Mouse (Mus musculus) granulocyte monocyte progenitor cell, adult 5-6 weeks (primary cell): ENCODE measurements around the gene Shisal2a. TPM values are rescaled to one million over a fixed set of nuclear protein-coding genes. Genes with fewer than 3 reads are reported as not detected.
A peak's percentile ranks its signal among the peaks of the same experiment; 100 is the strongest.
"Not testable (repeated sequence)": the region's sequence is repeated elsewhere in the genome, so short reads cannot be mapped to it uniquely, and the experiment has no call there.

Experiments
- ATAC-seq: replicated peaks from 2 replicates; pipeline ENCODE4 v1.8.0; 2016; ENCODE audit warnings: mild to moderate bottlenecking, moderate TSS enrichment, inconsistent platforms; ENCODE audit not compliant: poor library complexity, severe bottlenecking
- total RNA-seq, 2 experiments: library from RNA; stranded (forward) in 1 of 2; stranded (reverse) in 1 of 2; fragments of 200-712, 200-1000 nt in 1 of 2; fragments of >200 nt in 1 of 2; fragmentation: Nextera tagmentation in 1 of 2; gene quantifications; 2 replicates each; pipeline ENCODE4 v1.2.3; 2014 to 2017

The Shisal2a gene
- total RNA-seq, 2 experiments from 2014 or later = not detected

DNA sequence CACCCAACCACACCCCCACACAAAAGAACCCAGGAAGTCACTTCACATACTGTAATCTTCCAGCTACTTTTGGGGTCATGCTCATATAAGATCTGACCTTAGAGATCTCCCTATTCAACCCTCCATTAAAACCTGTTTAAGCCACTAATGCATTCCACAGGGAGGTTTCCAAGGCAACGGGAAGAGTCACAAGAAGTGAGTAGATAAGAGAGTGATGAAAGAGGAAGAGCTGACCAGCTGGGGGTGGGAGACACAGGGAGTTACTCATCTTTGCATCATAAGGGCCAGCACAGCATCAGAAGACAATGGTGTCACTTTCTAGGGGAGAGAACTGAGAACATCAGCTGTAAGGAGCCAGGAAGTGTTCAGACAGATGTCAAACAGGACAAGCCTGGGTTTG is 3.0 kb downstream of the Shisal2a start:
- peak; percentile 87 for ATAC-seq

DNA sequence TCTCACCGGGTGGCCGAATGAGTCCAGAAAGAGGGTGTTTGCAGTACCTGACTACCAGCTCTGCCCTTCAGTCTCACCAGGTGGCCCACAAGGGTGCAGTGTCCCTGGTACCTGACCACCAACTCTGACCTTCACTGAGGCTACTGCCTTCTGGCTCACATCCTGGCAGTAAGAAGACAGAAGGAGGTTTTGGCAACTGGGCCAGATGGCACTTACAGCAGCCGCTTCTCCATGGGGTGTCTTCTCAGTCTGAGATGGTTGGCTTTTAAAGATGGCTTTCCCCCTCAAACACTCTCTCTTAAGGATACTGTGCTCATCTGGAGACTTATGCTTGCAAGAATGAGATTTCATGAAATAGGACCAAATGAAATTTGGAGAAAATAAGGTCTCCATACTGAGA is 3.7 kb downstream of the Shisal2a start:
- no peak for ATAC-seq

DNA sequence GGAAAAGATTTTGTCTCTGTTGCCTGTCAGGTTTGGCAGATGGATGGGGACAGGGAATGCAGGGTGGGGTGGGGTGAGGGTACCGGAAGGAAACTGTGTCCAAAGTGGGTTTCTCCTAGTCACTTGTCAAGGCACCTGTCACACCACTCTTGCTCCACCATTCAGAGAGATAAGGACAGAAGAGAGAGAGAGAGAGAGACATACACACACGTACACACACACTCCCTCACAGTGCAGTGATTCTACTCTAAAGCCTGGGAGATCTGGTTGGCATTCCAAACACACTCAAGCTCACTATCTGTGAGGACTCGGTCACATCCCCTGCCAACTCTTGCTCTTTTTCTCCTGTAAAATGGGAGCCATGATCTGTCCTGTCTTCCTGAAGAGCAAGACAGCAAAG is 11.0 kb downstream of the Shisal2a start:
- no peak for ATAC-seq

DNA sequence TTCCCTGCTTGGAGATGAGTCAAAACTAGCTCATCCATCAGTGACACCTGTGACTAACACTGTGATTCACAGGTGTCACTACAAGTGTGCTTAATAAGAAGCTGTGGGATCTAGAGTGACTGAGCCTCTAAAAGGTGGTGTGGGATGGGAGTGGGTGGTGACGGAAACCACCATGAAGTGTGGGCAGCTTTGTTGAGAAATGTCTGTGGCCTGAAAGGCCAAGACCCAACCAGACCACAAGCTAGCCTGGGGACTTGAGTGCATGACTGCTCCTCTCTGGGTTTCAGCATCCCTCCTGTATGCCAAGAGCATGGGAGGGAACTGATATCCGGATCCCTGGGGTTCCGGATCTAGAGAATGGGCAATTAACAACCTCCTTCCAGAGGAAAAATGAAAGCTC is 11.7 kb downstream of the Shisal2a start:
- ATAC-seq = peak; percentile 76

DNA sequence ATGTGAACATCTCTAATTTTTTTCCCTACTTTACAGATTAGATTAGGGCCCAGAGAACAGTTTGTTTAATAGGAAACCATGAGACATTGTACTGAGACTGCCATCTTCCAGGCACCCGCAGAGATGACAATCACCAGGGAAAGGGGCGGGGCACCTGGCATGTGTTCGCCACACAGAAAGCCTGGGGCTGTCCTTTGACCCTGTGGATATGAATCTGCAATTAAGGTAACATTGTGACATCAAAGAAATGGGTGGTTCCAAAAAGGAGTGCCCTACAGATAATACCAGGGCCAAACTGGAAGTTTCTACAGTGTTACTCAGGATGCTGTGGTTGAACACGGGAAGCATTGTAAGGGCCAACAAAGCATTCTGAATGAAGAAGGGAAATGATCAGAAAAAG is 12.7 kb downstream of the Shisal2a start:
- peak; percentile 78 for ATAC-seq

DNA sequence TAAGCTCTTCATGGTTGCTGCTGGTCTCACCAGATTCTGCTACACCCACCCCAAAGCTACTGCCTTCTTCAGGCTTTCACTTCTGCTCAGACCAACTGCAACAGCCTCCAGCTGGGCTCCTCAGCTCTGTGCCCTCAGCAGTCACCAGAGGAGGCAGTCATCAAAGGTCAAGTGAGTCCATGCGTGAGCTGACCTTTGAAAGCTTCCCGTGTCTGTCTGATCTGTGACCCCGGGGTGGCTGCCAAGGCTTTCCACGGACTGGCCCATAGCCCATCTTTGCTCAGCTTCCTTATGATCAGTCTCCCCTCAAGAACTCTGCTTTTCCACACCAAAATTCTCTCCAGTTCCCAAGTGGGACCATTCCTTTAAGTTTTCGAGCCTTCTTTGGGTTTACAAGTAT is 13.9 kb downstream of the Shisal2a start:
- peak; percentile 74 for ATAC-seq

DNA sequence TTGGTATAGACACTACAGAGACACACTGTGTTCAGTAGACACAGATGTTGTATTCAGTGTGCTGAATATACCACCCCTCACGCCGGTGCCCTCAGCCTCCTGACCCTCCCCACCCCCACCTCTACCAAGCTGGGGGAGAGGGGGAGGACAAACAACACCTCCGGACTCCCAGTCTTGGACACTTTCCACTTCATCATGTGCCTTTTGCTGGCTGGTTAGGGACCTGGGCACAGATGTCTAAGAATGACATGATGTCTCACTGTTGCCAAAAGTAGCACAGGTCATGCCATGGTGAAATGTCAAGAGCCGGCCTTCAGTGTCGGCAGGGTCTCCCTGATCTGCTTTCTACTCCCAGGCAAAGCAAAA is 19.1 kb downstream of the Shisal2a start:
- ATAC-seq = no peak

DNA sequence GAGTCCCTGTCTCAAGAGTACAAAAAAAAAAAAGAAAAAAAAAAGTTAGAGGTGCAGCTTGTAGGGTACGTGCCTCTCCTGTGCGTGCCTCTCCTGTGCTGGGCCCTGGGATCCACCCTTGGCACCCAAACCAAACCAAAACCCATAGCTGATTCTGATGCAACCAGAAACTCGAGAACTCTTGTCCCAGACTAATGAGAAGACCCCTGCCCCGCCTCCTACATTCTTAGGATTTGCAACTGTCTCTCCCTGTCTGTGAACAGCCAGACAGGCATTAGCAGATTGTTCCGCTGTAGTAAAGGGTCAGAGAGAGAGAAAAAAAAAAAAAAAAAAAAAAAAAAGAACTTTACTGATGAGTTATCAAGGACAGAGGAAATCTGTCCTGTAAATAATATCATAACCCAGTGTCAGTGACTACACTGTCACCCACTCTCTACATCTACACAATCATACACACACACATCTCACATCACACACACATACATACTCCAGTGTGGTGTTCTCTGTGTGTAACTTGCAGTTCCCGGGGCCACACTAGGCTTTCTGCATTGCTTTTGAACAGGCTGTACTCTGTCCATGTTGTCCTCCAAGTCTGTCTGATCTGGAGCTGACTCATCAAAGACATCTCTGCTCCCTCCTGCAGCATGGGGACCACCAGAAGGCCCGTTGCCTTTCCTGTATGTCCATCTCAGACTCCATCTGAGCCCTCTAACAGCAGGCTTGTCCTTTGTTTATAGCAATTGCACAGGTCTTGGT is 19.6 kb downstream of the Shisal2a start:
- no peak for ATAC-seq

DNA sequence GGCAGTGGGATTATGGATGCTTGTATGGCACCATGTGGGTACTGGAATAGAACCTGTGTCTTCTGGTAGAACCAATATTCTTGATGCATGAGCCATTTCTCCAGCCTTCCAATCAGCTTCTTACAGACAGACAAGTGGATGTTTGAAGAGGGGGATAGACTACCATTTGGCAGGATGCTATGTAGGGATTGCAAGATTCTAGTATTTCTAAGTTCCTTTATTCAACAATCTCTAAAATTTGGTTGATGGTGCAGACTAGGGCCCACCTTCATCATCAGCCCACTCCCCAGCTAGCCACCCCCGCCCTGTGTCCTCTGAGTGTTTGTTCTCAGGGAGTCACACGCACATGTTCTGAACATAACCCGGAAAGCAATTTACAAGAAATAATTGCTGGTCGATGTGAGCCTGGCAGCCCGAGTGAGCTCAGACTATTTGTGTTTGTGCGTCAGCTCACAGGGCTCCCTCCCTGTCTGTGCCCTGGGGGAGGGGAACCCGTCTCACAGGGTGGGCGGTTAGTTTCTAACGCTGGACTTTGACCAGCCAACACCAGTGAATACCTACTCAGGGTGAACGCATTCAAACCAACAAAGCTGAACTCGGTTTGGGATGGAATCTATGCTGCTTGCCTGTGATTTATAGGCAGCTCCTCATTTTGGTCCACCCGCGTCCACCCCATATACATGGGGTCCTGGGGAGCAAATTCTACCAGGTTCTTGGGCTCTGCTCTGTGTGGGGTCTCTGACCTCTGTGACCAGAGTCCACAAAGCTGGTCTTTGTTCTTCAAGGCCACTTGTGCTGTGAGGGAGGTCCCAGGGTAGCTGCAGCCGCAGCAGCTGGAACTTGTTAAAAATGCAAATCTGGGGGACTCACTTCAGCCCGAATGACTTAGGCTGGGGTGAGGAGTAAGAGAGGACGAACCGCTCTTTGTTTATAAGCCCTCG is 20.6 kb downstream of the Shisal2a start:
- no peak for ATAC-seq

DNA sequence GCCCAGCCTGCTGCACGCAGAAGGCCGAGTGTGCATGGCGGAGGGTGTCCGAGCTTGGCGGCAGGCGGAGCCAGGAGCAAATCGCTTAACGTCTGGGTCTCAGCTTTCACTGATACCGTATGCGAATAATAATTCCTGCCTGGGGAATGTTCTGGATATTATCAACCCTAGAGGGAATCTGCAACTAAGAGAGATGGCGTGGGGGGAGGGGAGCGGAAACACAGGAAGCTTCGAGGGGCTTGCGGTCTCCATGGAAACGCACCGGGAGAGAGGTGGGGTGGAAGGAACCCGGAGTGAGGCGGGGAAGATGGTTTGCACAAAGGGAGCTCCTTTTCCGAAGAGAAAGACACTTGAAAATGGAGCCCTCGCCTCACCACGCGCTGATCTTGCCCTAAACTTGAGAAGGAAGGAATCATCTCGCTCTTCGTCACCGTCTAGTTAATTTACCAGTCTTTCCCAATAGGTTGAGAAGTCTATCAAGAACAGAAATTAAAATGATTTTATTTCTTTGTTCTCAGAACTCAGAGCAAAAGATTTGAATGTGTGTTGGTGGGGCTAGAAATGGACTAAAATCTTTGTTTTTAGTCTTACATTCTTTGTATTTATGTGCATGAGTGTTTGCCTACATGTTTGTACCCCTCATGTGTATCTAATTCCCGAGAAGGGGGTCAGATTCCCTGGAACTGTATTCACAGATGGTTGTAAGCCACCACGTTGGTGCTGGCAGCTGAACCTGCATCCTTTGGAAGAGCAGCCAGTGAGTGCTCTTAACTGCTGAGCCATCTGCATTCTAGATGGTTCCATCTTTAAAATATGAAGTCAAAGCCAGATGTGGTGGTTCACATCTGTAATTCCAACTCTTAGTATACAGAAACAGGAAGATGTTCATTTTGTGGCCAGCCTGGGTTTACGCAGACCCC is 22.8 kb downstream of the Shisal2a start:
- peak; percentile 40 for ATAC-seq

DNA sequence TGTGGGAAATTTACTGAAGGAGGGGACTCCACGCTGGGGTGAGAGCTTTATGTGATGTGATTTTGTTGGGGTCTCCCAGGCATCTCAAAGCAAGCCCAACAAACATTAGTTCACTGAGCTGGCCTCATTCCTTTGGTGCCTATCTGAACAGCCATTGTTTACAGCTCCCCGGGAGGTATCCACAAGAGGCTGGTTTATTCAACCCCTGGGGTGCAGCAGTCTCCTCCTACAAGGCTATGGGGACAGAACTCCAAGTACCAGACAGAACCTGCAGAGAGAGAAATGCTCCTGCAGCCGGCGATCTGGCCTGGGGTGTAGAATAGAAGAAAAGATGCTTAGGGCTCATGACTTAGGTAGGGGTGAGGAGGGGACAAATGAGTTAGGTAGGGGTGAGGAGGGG is 24.7 kb downstream of the Shisal2a start:
- no peak for ATAC-seq

DNA sequence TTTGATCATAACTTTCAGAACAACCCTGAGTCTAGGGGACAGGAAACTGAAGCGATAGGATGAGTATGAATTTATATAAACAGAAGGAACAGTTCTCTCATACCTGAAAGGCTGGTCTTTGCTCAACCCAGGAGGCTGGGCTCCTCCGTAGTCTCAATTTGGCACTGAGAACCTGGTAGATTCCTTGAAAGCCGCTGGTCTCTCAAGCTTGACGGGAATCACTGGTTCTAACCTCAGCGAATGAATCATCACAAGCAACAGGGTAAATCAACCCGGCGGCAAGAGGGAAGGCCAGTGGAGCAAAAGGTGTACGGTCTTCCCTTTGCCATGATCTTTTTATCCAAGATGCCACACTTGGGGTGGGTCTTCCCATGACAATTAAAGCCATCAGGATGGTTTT is 25.7 kb downstream of the Shisal2a start:
- no peak for ATAC-seq

DNA sequence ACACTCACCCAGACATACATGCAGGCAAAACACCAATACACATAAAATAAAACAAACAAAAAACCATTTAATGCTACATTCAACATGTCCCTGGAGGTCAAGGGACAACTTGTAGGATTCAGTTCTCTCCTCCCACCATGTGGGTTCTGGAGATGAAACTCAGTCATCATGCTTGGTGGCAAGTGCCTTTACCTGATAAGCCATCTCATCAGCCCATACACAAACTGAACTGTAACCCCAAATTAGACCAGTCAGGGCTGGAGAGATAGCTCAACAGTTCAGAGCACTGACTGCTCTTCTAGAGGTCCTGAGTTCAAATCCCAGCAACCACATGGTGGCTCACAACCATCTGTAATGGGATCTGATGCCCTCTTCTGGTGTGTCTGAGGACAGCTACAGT is 29.6 kb downstream of the Shisal2a start:
- not testable (repeated sequence) for ATAC-seq

DNA sequence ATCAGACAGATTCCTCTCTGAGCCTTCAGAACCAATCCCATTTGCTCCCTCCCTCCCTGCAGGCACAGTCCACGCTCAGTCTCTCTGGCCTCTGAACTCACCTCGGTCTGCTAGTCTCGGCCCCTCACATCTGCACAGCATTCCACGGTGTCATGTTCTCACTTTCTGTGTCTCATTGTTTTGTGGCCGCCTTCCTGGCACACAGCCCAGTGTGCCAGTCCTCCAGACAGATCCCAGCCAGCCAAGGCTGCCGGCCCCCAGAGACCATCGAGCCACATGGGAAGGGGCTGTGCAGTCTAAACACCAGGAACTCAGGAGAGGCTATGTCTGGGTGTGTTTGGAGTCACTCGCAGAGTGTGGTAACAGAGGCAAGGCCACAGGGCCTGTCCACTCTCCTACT is 32.3 kb downstream of the Shisal2a start:
- no peak for ATAC-seq

DNA sequence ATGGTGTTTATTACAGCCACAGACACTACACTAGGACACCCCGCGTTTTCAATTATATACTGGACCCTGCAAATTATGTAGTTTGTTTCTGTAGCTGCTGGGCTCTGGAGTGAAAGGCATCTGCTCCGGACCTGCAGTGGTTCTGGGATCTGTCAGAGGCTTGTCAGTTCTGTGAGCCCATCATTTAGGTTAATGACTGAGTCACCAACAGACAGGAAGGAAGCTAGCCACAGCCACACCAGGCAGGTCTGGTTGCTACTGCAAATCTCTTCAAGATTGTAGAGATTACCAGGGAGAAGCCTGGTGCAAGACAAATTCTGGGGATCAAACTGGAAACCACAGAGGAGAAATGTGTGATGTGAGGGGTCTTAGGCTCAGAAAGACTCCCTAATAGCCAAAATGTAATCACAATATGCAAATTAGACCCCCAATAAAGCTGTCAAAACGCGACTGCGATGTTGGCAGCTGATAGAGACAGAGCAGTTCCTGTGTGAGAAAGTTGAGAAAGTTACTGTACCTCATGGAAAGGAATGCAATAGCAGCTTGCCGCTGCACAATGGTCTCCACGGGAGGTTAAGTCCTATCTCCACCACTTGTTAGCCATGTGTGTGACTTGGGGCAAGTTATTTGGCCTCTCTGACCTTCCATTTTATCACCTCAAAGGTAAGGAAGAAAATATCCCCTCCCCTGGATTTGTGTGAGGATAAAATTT is 33.2 kb downstream of the Shisal2a start:
- ATAC-seq = peak; percentile 70

DNA sequence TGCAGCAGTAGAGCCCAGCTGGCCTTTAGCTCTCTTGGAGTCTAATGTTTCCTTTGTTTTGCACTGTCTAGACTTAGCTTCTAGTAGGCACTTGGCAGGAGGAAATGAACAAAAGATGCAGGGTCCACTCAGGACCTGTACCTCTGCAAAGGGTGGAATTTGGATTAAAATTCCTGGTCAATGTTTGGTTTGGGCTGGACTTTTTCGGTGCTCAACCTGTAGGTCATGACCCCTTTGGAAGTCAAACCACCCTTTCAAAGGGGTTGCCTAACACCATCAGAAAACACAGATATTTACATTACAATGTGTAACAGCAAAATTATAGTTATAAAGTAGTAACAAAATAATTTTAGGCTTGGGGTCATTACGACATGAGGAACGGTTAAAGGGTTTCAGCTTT is 34.1 kb downstream of the Shisal2a start:
- ATAC-seq = no peak

DNA sequence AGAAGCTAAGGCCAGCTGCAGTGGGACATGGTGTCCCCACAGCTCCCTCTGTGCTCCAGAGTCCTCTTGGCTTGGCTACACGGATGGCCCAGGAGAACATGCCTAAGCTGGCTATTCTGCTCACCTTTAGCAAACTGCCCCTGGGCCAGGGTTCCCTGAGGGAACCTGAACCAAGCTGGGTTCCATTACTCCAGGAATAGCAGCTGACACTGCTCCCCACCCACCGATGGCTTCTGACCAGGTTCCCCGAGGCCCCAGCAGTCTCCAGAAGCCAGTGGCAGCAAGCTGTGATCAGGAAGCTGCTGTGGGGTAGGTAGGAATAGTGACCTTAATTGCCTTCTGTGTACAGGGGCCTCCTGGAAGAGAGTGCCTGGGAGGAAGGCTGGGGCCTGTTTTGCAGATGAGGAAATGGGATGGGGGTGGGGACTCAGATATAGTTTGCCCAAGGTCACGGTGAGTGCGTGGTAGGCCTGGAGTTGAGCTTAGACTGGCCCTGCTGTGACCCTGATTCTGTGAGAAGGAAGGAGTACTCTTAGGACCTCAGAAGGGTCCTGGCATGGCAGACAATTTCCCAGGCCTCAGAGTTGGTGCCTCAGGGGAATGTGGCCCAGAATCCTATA is 34.8 kb downstream of the Shisal2a start:
- peak; percentile 31 for ATAC-seq

DNA sequence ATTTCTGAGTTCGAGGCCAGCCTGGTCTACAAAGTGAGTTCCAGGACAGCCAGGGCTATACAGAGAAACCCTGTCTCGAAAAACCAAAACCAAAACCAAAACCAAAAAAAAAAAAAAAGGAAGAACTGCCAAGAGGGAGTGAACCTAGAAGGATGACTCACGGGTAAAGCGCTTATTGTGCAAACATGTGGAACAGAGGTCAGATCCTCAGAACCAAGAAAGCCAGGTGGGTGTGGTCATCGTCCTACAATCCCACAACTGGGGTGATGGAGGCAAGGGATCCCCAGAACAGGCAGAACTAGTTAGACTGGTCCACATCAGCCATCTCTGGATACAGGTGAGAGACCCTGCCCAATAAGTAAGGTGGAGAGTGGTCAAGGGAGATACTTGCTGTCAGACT is 36.0 kb downstream of the Shisal2a start:
- peak; percentile 88 for ATAC-seq

DNA sequence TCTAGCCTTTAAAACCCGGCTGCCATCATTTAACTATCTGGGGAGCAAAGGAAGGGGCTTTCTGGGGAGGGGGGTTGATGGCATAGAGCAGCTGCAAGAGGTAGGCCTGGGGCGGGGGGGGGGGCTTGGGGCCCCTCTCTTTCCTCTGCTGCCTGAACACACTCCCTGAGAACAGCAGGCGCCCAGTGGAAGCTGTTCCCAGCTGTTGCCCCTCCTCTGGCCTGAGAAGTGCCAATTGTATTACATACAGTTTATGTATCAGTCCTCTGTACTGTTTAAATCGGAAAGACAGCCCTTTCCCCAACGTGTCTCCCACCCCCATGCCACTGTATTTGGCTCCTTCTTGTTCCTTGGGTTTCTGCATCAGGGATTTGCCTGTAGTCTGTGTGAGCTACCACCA is 37.3 kb downstream of the Shisal2a start:
- no peak for ATAC-seq
